Mouse (Mus musculus) myocyte (in vitro differentiated cells): Measurements from ENCODE around the gene Grm5.

Experiments
- POLR2A ChIP-seq: IDR thresholded peaks from one replicate; pipeline ENCODE4 v1.6.1; 2011; ENCODE audit warnings: low read depth, mild to moderate bottlenecking, control low read depth, moderate library complexity; ENCODE audit not compliant: insufficient read length
- TCF12 ChIP-seq: IDR thresholded peaks from one replicate; pipeline ENCODE4 v1.6.1; 2011; ENCODE audit warnings: mild to moderate bottlenecking, control low read depth; ENCODE audit not compliant: poor library complexity, insufficient read depth, severe bottlenecking

DNA sequence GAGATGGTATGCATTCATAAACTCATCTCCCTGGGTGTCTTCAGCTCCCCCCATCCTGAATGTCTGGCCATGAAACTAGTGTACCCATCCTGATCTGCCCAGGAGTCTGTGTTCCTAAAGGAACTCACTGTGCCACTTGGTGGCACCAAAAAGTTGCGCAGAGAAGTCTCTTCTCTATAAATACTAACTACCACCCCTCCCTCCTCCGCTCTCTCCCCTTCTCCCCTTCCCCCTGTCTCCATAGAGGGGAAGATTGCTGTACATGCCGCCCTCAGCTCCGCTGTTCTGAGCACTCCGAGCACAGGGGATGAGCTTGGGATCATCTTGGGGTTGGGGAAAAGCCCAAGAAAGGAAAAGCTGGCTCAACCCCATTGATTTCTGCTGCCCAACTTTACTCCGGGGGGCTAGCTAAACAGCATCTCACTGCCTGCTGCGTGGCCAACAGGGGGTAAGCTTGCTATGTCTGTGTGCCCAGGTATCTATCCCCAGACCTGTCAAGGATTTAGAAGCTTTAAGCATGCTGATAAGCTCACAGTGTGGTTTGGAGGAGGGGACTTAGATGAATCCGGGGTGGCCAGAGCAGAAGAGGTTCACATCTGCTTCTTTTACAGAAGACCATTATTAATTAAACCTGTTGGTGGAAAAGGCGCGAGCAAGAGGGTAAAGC, 2.4 kb downstream of the Grm5 start:
- TF ChIP-seq POLR2A: no peak
- TF ChIP-seq TCF12: no peak
